Mouse (Mus musculus) CH12.LX (cell line): Measurements from ENCODE around the gene Ppm1m. TPM values are rescaled to one million over a fixed set of nuclear protein-coding genes. Genes with fewer than 3 reads are reported as not detected.

Experiments
- DNase-seq: peaks from one replicate; pipeline ENCODE4 v3.0.0-alpha.2; 2013; ENCODE audit errors: extremely low read depth
- H3K27ac ChIP-seq: 2 replicates; pipeline ENCODE4 v1.5.1; 2012; ENCODE audit warnings: low read depth, mild to moderate bottlenecking, control low read depth, moderate library complexity; ENCODE audit not compliant: insufficient read depth
- H3K27me3 ChIP-seq: replicated peaks from 2 replicates; pipeline ENCODE3; 2012; ENCODE audit warnings: inconsistent platforms
- H3K36me3 ChIP-seq, 2 experiments: replicated peaks in 1 of 2; 2 replicates each; pipeline versions ENCODE3 to v1.6.1; 2012; ENCODE audit warnings: inconsistent platforms in 1 of 2, low read length in 1 of 2, mild to moderate bottlenecking in 1 of 2, mixed read lengths in 1 of 2, moderate library complexity in 1 of 2; ENCODE audit not compliant: control insufficient read depth in 1 of 2, insufficient read depth in 1 of 2
- H3K4me1 ChIP-seq, 2 experiments: 2 replicates each; pipeline ENCODE4 v1.6.1; 2012; ENCODE audit warnings: inconsistent platforms in 1 of 2, moderate library complexity in 1 of 2; ENCODE audit not compliant: insufficient read depth in 2 of 2, control insufficient read depth in 1 of 2
- H3K4me2 ChIP-seq: 2 replicates; pipeline ENCODE4 v1.6.1; 2012; ENCODE audit warnings: low read depth, mild to moderate bottlenecking, control low read depth; ENCODE audit not compliant: poor library complexity, insufficient read depth, severe bottlenecking
- H3K4me3 ChIP-seq, 3 experiments: fragments of 150-350 bp in 1 of 3; sonication (generic) in 1 of 3; replicated peaks in 1 of 3; 2 replicates each; pipeline versions ENCODE3 to v1.5.1; 2011 to 2012; ENCODE audit warnings: low read depth in 2 of 3, low read length in 2 of 3, mild to moderate bottlenecking in 2 of 3, moderate library complexity in 2 of 3, control low read depth in 1 of 3, improper control_type of control experiment in 1 of 3, inconsistent platforms in 1 of 3, mixed read lengths in 1 of 3; ENCODE audit not compliant: poor library complexity in 1 of 3
- H3K79me2 ChIP-seq: replicated peaks from 2 replicates; pipeline ENCODE4 v1.6.1; 2012; ENCODE audit warnings: mild to moderate bottlenecking, moderate library complexity; ENCODE audit not compliant: control insufficient read depth, poor library complexity, insufficient read depth, severe bottlenecking; ENCODE audit errors: extremely low read depth
- H3K9ac ChIP-seq: 2 replicates; pipeline ENCODE4 v1.6.1; 2012; ENCODE audit warnings: low read depth, mild to moderate bottlenecking, control low read depth, moderate library complexity; ENCODE audit not compliant: insufficient read depth
- H3K9me3 ChIP-seq: replicated peaks from 2 replicates; pipeline ENCODE3; 2012; ENCODE audit warnings: low read length, inconsistent platforms, mixed read lengths
- BHLHE40 ChIP-seq: IDR thresholded peaks from 2 replicates; pipeline ENCODE4 v1.6.1; 2011; ENCODE audit warnings: mild to moderate bottlenecking, low read depth, low read length, improper control_type of control experiment
- CHD1 ChIP-seq: IDR thresholded peaks from 2 replicates; pipeline ENCODE4 v1.6.1; 2012; ENCODE audit warnings: low read depth, low read length, improper control_type of control experiment, inconsistent platforms
- CHD2 ChIP-seq: IDR thresholded peaks from 2 replicates; pipeline ENCODE4 v1.6.1; 2011; ENCODE audit warnings: low read length, improper control_type of control experiment
- CTCF ChIP-seq, 2 experiments: IDR thresholded peaks in 1 of 2; conservative IDR thresholded peaks in 1 of 2; 2 replicates each; pipeline ENCODE4 v1.5.1; 2011 to 2012; ENCODE audit warnings: low read depth in 2 of 2, low read length in 2 of 2, improper control_type of control experiment in 1 of 2, inconsistent platforms in 1 of 2, mild to moderate bottlenecking in 1 of 2, moderate library complexity in 1 of 2
- E2F4 ChIP-seq: IDR thresholded peaks from 2 replicates; pipeline ENCODE4 v1.6.1; 2011; ENCODE audit warnings: low read depth, low read length, improper control_type of control experiment; ENCODE audit not compliant: insufficient replicate concordance
- ELF1 ChIP-seq: IDR thresholded peaks from 2 replicates; pipeline ENCODE4 v1.6.1; 2014; ENCODE audit warnings: low read depth, mild to moderate bottlenecking, inconsistent platforms, low read length, improper control_type of control experiment
- EP300 ChIP-seq: IDR thresholded peaks from 2 replicates; pipeline ENCODE4 v1.6.1; 2011; ENCODE audit warnings: low read length, improper control_type of control experiment
- ETS1 ChIP-seq: conservative IDR thresholded peaks from 2 replicates; pipeline ENCODE4 v1.6.1; 2012; ENCODE audit warnings: low read depth, mild to moderate bottlenecking, inconsistent platforms, low read length, improper control_type of control experiment, moderate library complexity
- GABPA ChIP-seq: IDR thresholded peaks from 2 replicates; pipeline ENCODE4 v1.6.1; 2012; ENCODE audit warnings: low read depth, low read length, improper control_type of control experiment, inconsistent platforms; ENCODE audit not compliant: insufficient replicate concordance
- IRF4 ChIP-seq: IDR thresholded peaks from 2 replicates; pipeline ENCODE4 v1.6.1; 2014; ENCODE audit warnings: low read depth, mild to moderate bottlenecking, inconsistent platforms, low read length, improper control_type of control experiment
- MAFK ChIP-seq: IDR thresholded peaks from 2 replicates; pipeline ENCODE4 v1.6.1; 2011; ENCODE audit warnings: low read length, improper control_type of control experiment; ENCODE audit not compliant: insufficient replicate concordance
- MAX ChIP-seq: IDR thresholded peaks from 2 replicates; pipeline ENCODE4 v1.6.1; 2011; ENCODE audit warnings: low read length, improper control_type of control experiment
- MAZ ChIP-seq: IDR thresholded peaks from 2 replicates; pipeline ENCODE4 v1.6.1; 2012; ENCODE audit warnings: low read depth, mild to moderate bottlenecking, inconsistent platforms, low read length, improper control_type of control experiment, moderate library complexity
- MEF2A ChIP-seq: IDR thresholded peaks from 2 replicates; pipeline ENCODE4 v1.6.1; 2014; ENCODE audit warnings: low read depth, mild to moderate bottlenecking, inconsistent platforms, low read length, improper control_type of control experiment, borderline replicate concordance
- MXI1 ChIP-seq: IDR thresholded peaks from 2 replicates; pipeline ENCODE4 v1.6.1; 2011; ENCODE audit warnings: mild to moderate bottlenecking, low read depth, low read length, improper control_type of control experiment
- MYC ChIP-seq: IDR thresholded peaks from 2 replicates; pipeline ENCODE4 v1.6.1; 2011; ENCODE audit warnings: low read depth, mild to moderate bottlenecking, improper control_type of control experiment, low read length
- NELFE ChIP-seq: IDR thresholded peaks from 2 replicates; pipeline ENCODE4 v1.6.1; 2011; ENCODE audit warnings: low read depth, low read length, improper control_type of control experiment
- NRF1 ChIP-seq: IDR thresholded peaks from 2 replicates; pipeline ENCODE4 v1.6.1; 2014; ENCODE audit warnings: low read depth, mild to moderate bottlenecking, inconsistent platforms, low read length, improper control_type of control experiment, moderate library complexity
- PAX5 ChIP-seq: IDR thresholded peaks from 2 replicates; pipeline ENCODE4 v1.6.1; 2012; ENCODE audit warnings: low read length, inconsistent platforms, mixed read lengths
- RAD21 ChIP-seq: IDR thresholded peaks from 2 replicates; pipeline ENCODE4 v1.6.1; 2011; ENCODE audit warnings: low read depth, mild to moderate bottlenecking, low read length, improper control_type of control experiment, moderate library complexity
- RCOR1 ChIP-seq: conservative IDR thresholded peaks from 2 replicates; pipeline ENCODE4 v1.6.1; 2012; ENCODE audit warnings: low read depth, mild to moderate bottlenecking, inconsistent platforms, low read length, improper control_type of control experiment
- SIN3A ChIP-seq: IDR thresholded peaks from 2 replicates; pipeline ENCODE4 v1.6.1; 2012; ENCODE audit warnings: low read length, improper control_type of control experiment, inconsistent platforms
- TCF12 ChIP-seq: IDR thresholded peaks from 2 replicates; pipeline ENCODE4 v1.6.1; 2014; ENCODE audit warnings: low read depth, mild to moderate bottlenecking, inconsistent platforms, low read length, improper control_type of control experiment
- UBTF ChIP-seq: IDR thresholded peaks from 2 replicates; pipeline ENCODE4 v1.6.1; 2012; ENCODE audit warnings: low read depth, mild to moderate bottlenecking, inconsistent platforms, low read length, improper control_type of control experiment, moderate library complexity
- USF1 ChIP-seq: IDR thresholded peaks from 2 replicates; pipeline ENCODE4 v1.6.1; 2014; ENCODE audit warnings: low read depth, mild to moderate bottlenecking, inconsistent platforms, low read length, improper control_type of control experiment
- USF2 ChIP-seq: conservative IDR thresholded peaks from 2 replicates; pipeline ENCODE4 v1.6.1; 2011; ENCODE audit warnings: low read depth, low read length, improper control_type of control experiment
- ZC3H11A ChIP-seq: IDR thresholded peaks from 2 replicates; pipeline ENCODE4 v1.6.1; 2012; ENCODE audit warnings: low read depth, mild to moderate bottlenecking, inconsistent platforms, low read length, improper control_type of control experiment
- ZKSCAN1 ChIP-seq: IDR thresholded peaks from 2 replicates; pipeline ENCODE4 v1.6.1; 2012; ENCODE audit warnings: low read depth, inconsistent platforms, low read length, improper control_type of control experiment, borderline replicate concordance
- ZMIZ1 ChIP-seq: IDR thresholded peaks from 2 replicates; pipeline ENCODE4 v1.6.1; 2012; ENCODE audit warnings: low read depth, mild to moderate bottlenecking, inconsistent platforms, low read length, improper control_type of control experiment
- ZNF384 ChIP-seq: IDR thresholded peaks from 2 replicates; pipeline ENCODE4 v1.6.1; 2012; ENCODE audit warnings: low read depth, low read length, improper control_type of control experiment, inconsistent platforms
- dilution Hi-C: fragments of 300-500 bp; cut with MboI; formaldehyde crosslinking; loops from 2 replicates; pipeline ENCODE4 v1.14.3; 2020; ENCODE audit warnings: low sequenced_read_pairs; ENCODE audit not compliant: extremely low pct_unique_long_range_greater_than_20kb, extremely low pct_ligation_motif_present
- in situ Hi-C: fragments of 300-500 bp; cut with MboI; formaldehyde crosslinking; loops from 3 replicates; pipeline ENCODE4 v1.14.3; 2019; ENCODE audit warnings: low sequenced_read_pairs, low pct_ligation_motif_present, low pct_unique_long_range_greater_than_20kb, mixed read lengths
- polyA plus RNA-seq: library from polyadenylated mRNA; unstranded; fragments of >175 nt; gene quantifications from 2 replicates; pipeline ENCODE4 v1.2.1, GENCODE M21; 2012; ENCODE audit warnings: low read depth; ENCODE audit not compliant: insufficient read length
- total RNA-seq, 2 experiments: library from RNA; depleted of rRNA; stranded (reverse); fragments of 300-350 nt in 1 of 2; fragments of >200 nt in 1 of 2; gene quantifications; 2 replicates each; pipeline ENCODE4 v1.2.3; 2012 to 2014

Gene Ppm1m
- total and polyA plus RNA-seq, 3 experiments = 54.7 to 111 (median 86.0) TPM

GRCm38 (mm10) chr9:106231220-106231619, 31.7 kb upstream of the Ppm1m start:
- H3K36me3 ChIP-seq = peaks cover 23 to 61% of the 10 kb centered on the region in 2 experiments
- no peak overlapping the region for H3K4me3 ChIP-seq
- DNase-seq = no peak
- peaks cover 28 to 58% of the 10 kb centered on the region in 2 experiments for H3K4me1 ChIP-seq
- TF ChIP-seq NRF1 (no peak), ELF1 (no peak), ZNF384 (no peak), GABPA (no peak), PAX5 (no peak), RCOR1 (no peak), SIN3A (no peak; the same call in 1 of the 2 replicates), MAFK (no peak), MXI1 (no peak), CTCF (conservative IDR thresholded peaks at IDR 0.05 in 1 of 2, IDR thresholded peaks at IDR 0.05 in 1 of 2; ENCODE audit: low read depth in 2 of 2, low read length in 2 of 2) (no peak), IRF4 (no peak), USF2 (no peak)
- TF ChIP-seq, all 38 proteins: peak for 0
- dilution Hi-C loops (no loop called here), in situ Hi-C loops (no loop called here)
- H3K27me3 ChIP-seq = no peaks in the 10 kb centered on the region
- H3K27ac ChIP-seq = peak overlapping the region; percentile 8; the same call in 1 of the 2 replicates
- peaks cover 12% of the 10 kb centered on the region for H3K9me3 ChIP-seq
- H3K79me2 ChIP-seq = no peaks in the 10 kb centered on the region
- H3K9ac ChIP-seq = no peak overlapping the region
- H3K4me2 ChIP-seq = no peak overlapping the region

- Histone ChIP-seq H3K27me3 (no peaks in the 10 kb centered on the region), H3K27ac (peak overlapping the region; percentile 95), H3K9me3 (peaks cover 17% of the 10 kb centered on the region), H3K4me1 (peaks cover 28 to 58% of the 10 kb centered on the region in 2 experiments), H3K36me3 (peaks cover 24 to 62% of the 10 kb centered on the region in 2 experiments), H3K79me2 (no peaks in the 10 kb centered on the region), H3K4me3 (peak overlapping the region in 1 of 3 experiments; percentile 34), H3K9ac (no peak overlapping the region; the same call in 1 of the 2 replicates), H3K4me2 (peak overlapping the region; percentile 78)
- peak; percentile 74 for DNase-seq
- in situ Hi-C loops (no loop called here), dilution Hi-C loops (no loop called here)
- TF ChIP-seq ZKSCAN1 (no peak), ZC3H11A (peak; percentile 39; the same call in 1 of the 2 replicates), PAX5 (no peak), TCF12 (no peak; the same call in 1 of the 2 replicates), E2F4 (no peak), RCOR1 (no peak), MEF2A (no peak), MYC (peak; percentile 81), USF1 (no peak), CTCF (conservative IDR thresholded peaks at IDR 0.05 in 1 of 2, IDR thresholded peaks at IDR 0.05 in 1 of 2; ENCODE audit: low read depth in 2 of 2, low read length in 2 of 2) (peak; percentile 46 to 84), ETS1 (no peak), CHD2 (no peak), UBTF (no peak), MAFK (peak; percentile 43; the same call in 1 of the 2 replicates), CHD1 (no peak), MAX (0 out of 2 replicates have a peak, but pooled peaks have one; percentile 47), IRF4 (no peak), ZNF384 (no peak), NELFE (no peak), ELF1 (no peak), NRF1 (no peak), BHLHE40 (no peak), RAD21 (peak; percentile 77), MAZ (no peak; the same call in 1 of the 2 replicates), USF2 (no peak), SIN3A (peak; percentile 7; the same call in 1 of the 2 replicates), GABPA (no peak), MXI1 (peak; percentile 28), ZMIZ1 (no peak), EP300 (no peak)
Measured at GRCm38 (mm10) chr9:106230734-106231106, 31.2 kb upstream of the Ppm1m start.
